Mouse (Mus musculus) spleen, postnatal 0 days (tissue): Measurements from ENCODE around the gene Lao1. TPM values are rescaled to one million over a fixed set of nuclear protein-coding genes. Genes with fewer than 3 reads are reported as not detected.

Experiments used
- polyA plus RNA-seq: library from polyadenylated mRNA; unstranded; fragments of >200 nt; fragmentation: Nextera tagmentation; extraction: Ambion mirVana; gene quantifications from 2 replicates; pipeline ENCODE4 v1.2.1, GENCODE M21; 2015

Lao1 gene
- polyA plus RNA-seq: not detected in 2 replicates

GRCm38 (mm10) chr4:118961141-118961628, at the start of gene Lao1:
Lao1 (plus strand) TSS chr4:118961578.

DNA sequence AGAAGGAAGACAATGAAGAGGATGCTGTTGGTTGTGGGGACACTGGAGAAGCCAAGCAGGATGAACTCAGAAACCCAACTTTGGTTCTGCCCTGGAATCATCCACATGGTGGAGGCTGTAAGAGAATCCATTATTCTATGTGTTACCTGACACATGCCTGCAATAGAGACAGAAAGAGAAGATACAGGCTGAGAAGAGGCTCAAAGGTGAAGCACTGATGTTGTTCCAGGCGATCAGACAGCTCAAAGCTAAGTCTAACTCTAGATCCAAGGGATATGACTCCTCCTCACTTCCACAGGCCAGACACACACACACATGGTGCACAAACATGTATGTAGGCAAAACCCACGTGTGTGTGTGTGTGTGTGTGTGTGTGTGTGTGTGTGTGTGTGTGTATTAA, 44.0 kb upstream of the Lao1 start, which contains the start of gene Olfr1329:
TSS of gene Olfr1329 (minus strand) at position 101 of the 400 bp plus-strand sequence.

DNA sequence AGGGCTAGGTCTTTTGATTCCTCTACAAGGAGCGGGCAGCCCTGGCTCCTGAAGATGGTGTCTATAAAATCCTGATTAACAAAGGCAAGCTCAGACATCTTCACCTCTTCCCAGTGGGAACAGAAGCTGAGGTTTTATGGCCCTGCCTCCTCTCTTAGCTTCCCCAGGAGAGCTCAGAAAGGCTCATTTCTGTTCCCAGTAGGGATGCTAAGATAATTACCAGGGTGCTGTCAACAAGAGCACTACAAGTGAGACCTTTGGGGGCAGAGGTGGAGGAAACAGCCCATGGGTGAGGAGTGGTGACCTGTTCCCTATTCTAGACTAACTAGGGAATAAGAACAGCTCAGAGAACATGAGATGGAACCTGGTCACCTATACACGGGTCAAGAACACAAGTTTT, 22.9 kb upstream of the Lao1 start, which contains the start of gene Olfr1328:
TSS of gene Olfr1328 (minus strand) at position 101 of the 400 bp plus-strand sequence.

Other genes starting within 250 kb of the Lao1 start
- not detected in 2 replicates for gene Olfr1340, start 241.4 kb upstream of the Lao1 start, polyA plus RNA-seq
- not detected in 2 replicates for gene Olfr1339, start 229.4 kb upstream of the Lao1 start, polyA plus RNA-seq
- gene Olfr1338, start 202.8 kb upstream of the Lao1 start, polyA plus RNA-seq: not detected in 2 replicates
- not detected in 2 replicates for gene Olfr1337, start 179.0 kb upstream of the Lao1 start, polyA plus RNA-seq
- not detected in 2 replicates for gene Olfr1335, start 151.6 kb upstream of the Lao1 start, polyA plus RNA-seq
- not detected in 2 replicates for gene Olfr1333, start 125.3 kb upstream of the Lao1 start, polyA plus RNA-seq
- gene Olfr1331, start 96.9 kb upstream of the Lao1 start, polyA plus RNA-seq: not detected in 2 replicates
- not detected in 2 replicates for gene Olfr1330, start 73.0 kb upstream of the Lao1 start, polyA plus RNA-seq
- gene Olfr1329, start 44.1 kb upstream of the Lao1 start, polyA plus RNA-seq: not detected in 2 replicates
- not detected in 2 replicates for gene Olfr1328, start 23.0 kb upstream of the Lao1 start, polyA plus RNA-seq
- gene Slc2a1, start 147.1 kb downstream of the Lao1 start, polyA plus RNA-seq: 25.6 and 28.5 TPM in 2 replicates
- 3.8 and 5.5 TPM in 2 replicates for gene Zfp691, start 212.6 kb downstream of the Lao1 start, polyA plus RNA-seq
- 377 and 407 TPM in 2 replicates for gene Ermap, start 228.4 kb downstream of the Lao1 start, polyA plus RNA-seq
- gene Svbp, start 233.7 kb downstream of the Lao1 start, polyA plus RNA-seq: 160 and 171 TPM in 2 replicates